Mouse (Mus musculus) megakaryocyte-erythroid progenitor cell, adult 5-6 weeks (primary cell): ENCODE data around the gene Actr1a. TPM values are rescaled to one million over a fixed set of nuclear protein-coding genes. Genes with fewer than 3 reads are reported as not detected.

ENCODE experiments used
- ATAC-seq: replicated peaks from 2 replicates; pipeline ENCODE4 v1.8.0; 2016; ENCODE audit warnings: mild to moderate bottlenecking, inconsistent platforms; ENCODE audit not compliant: severe bottlenecking, poor library complexity, low FRiP score, low TSS enrichment
- total RNA-seq, 2 experiments: library from RNA; stranded (forward) in 1 of 2; stranded (reverse) in 1 of 2; fragments of 200-1000, 215-1000 nt in 1 of 2; fragments of >200 nt in 1 of 2; fragmentation: Nextera tagmentation in 1 of 2; gene quantifications; 2 replicates each; pipeline ENCODE4 v1.2.3; 2014 to 2017

Gene Actr1a
- total RNA-seq (2014; fragmentation: Nextera tagmentation) (86.5 and 93.6 TPM in 2 replicates), total RNA-seq (2017) (67.5 and 90.5 TPM in 2 replicates)

DNA sequence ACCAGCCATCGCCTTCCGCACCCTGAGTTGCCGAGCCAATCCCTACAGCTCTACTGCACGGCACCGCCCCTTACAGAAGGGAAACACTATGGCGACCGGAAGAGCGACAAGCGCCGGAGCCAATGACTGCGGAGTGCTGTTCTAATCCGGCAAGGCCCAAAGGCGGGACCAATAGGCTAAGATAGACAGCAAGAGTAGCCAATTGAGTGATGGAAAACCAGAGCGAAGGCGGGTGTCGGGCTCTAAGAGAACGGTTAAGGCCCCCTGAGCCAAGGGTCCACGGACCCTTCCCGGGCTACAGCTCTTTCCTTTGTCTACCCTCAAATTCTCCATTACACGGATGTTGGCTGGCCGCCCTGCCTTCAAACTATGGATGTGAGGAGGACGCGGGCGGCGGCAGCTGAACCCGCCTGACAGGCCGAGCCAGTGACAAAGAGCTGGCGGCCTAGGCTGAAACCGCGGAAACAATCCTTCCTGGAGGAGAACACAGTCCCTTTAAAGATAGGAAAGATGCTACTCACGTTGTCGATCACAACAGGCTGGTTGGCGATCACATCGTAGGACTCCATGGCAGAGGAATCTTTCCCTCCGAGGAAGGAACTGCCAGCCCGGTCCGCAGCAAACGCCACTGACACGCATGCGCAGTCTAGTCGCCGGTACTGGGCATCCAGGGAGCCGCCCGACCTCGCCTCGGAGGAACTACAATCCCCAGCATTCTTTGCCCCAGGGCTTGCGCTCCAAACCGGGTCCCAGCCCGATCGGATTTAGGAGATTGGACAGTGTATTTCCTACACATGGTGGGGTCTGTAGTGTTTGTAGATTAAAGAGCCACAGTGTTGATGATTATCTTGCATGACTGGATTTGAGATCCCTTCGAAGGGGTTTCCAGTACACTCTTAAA, at the start of gene Actr1a:
Actr1a (minus strand) TSS at position 640 of the 901 bp plus-strand sequence.
- peak; percentile 88 for ATAC-seq

DNA sequence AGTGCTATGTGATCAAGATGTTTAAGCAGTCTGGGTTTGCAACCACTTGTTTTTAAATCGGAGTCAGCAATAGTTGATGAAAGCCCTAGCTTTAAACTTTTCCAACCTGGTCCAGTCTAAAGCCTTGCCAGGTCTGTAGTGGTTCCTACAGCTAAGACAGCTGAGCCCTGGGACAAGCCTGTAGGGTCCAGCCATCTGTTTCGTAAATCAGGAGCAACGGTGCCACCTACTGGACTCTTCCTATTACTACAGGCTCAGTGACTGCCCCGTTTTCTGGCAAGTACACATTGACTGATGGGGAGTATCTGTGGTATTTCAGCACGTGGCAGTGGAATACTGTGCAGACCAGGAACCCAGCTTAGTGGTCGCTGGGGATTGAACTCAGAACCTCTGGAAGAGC, 48.7 kb upstream of the Actr1a start:
- ATAC-seq = peak; percentile 88

DNA sequence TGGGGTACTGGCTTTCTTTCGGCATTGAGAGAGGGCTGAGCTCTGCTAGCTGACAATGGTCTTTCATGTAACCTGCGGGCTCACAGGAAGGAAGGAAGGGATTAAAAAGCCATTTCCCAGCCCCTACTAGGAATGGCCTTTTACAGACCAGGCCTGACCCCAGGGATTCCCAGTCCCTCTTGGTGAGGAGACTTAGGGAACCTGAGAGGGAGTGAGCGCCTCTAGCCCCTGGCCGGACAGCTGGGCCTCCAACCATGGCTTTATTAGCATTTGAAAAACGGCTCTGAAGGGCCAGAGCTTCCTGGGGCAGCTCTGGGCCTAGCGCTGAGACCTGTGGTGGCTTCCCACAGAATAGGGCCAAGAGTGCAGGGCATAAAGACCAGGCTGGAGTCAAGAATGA, 48.0 kb upstream of the Actr1a start:
- ATAC-seq = no peak

DNA sequence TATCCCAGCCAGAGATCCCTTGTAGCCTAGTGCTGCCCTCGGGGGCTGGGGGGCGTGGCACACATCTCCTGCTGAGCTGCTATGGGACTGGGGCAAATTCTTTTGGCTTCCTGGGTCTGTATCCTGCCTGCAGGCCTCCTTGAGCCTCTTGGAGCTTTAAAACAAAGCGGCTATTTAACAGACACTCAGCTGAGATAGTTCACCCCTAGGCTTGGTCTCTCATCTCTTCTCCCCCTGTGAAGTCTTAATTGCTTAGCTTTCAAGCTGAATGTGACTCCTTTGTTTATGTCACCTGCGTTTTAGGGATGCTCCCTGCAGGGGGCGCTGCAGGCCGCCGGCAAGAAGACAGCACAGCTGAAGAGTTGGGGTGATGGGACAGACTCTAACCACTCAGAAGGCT, 39.9 kb upstream of the Actr1a start:
- ATAC-seq = no peak

DNA sequence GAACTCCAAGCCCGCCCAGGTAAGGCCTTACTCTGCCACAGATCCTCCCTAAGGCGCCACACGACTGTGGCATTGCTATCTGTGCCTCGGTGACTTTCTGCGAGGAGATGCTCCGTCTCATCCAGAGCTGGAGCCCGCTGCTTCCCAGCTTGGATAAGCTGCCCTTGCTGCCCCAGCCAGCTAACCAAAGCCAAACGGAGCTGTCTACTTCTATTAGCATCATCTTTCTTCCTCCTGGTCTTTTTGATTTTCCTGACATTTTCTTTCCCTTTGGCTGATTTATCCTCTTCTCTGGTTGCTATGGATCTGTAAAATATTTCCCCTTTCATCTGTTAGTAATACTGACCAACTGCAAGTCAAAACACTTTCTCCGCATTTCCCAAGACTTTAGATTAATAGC, 39.0 kb upstream of the Actr1a start:
- no peak for ATAC-seq

DNA sequence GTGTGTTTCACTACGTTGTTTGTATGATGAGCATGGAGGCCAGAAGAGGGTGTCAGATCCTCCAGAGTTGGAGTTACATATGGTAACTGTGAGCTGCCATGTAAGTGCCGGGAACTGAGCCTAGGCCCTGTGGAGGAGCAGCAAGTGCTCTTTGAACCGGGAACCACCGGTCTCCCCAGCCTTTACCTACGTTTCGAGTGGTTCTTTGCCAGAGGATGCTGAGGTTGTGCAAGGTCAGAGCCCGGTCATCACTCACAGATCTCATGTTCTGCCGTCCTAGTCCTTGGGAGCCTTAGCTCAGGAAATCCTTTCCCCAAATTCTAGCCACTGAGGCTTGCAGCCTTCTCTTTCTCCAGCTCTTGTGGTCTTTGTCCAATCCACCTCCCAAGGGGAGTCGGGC, 38.6 kb upstream of the Actr1a start:
- ATAC-seq = no peak

DNA sequence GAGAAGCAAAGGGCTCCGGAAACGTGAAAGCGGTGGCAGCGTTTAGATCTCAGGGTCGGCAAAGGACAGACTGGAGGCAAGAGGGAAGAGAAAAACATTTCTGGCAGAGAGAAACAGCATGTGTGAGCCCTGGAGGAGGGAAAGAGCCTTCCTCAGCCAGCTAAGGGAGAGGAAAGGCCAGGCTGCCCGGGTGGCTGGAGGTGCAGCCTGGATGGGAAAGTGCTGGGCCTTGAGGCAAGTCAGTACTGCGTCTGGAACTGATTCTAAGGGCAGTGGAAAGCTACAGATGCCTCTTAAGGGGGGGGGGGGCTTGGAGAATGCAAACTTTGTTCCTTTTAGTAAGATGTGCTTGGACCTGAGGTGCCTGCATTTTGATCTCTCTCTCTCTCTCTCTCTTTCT, 38.2 kb upstream of the Actr1a start:
- no peak for ATAC-seq

DNA sequence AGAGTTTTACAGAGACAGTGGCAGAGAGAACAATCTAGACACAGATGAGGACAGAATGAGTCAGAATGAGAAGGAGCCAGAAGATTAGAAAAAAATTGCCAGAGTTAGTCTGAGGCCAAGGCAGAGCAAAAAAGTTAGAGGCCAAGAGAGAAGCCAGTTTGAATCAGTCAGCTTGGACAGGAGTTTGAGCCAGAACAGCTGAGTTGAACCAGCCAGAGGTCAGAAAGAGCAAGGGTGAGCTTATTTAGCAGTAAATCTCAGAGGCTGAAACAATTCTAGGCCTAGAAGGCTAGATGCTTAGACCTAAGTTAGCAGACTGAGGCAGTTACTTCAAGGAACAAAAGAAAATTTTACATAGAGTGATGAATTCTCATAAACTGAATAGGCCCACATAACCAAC, 33.7 kb upstream of the Actr1a start:
- ATAC-seq = no peak

DNA sequence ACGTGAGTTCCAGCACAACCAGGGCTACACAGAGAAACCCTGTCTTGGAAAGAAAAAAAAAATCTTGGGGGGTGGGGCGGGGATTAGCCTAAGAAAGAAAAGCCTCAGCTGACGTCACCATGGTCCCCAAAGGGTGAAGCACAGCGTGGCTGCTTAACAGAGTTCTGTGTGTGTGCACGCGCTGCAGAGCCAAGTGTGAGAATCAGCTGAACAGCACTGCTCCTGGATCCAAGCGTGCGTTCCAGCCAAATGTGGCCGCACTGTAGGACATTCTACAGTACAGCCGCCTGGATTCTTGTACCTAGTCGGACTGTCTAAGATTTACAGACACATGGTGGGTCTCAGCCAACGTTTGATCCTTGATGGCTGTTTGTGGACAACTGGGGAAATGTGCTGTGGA, 30.9 kb upstream of the Actr1a start:
- no peak for ATAC-seq

DNA sequence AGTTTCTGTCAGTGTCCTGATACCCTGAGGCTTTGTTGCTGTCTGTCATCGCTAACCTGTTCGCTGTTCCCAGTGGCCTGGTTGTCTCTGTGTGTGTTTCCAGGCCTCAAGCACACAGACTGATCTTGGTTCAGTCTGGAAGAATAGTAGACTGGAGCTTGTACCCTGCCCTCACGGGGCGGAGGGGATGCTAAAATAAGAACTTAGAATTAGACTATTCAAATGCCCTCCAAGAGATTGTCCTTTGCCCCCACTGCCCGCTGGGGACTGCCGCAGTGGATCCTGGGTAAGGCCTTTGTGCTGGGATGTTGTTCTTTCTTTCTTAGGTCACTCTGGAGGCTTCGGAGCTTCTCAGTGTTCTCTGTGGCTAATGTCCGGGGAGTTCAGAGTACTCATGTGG, 29.7 kb upstream of the Actr1a start:
- no peak for ATAC-seq

DNA sequence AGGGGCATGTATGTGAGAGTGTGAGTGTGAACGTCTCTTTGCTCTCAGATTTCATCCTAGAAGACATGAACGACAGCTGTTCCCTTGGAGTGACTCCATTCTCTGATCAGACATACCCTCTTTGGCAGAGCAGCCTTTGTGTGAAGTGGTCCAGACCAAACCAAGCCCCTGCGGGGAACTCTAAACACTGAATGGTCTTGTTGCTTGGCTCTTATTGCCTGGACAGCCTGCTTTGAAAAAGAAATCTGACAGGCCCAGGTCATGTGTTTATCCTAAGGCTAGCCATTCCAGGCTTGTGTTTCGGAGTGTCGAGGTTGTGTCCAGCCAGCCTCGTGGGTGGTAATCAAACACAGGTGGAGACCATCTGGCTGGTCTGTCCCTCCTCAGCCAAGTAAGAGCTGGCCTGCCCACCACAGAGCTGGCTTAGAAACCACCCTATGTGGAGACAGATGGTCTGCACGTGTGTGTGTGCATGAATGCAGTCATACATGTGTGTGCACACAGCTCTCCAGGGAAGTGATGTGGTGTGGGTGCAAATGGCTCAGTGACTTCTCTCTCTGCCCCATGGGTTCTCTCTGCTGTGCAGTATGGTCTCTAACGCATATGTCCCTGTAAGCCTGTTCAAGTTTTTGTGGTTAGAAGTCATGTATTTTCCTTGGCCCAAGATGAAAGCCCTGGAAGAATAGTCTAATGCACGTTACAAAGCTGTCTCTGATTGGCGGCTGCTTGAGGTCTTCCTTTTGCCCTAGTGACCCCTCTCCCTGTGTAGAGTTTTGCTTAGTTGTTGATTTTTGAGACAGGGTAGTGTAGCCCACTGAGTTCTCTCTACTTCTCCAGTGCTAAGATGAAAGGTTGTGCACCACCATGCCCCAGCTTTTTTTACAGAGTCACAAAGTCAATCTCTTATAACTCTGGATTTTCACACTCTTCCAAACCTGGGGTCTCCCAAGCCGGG, 27.1 kb upstream of the Actr1a start:
- no peak for ATAC-seq

DNA sequence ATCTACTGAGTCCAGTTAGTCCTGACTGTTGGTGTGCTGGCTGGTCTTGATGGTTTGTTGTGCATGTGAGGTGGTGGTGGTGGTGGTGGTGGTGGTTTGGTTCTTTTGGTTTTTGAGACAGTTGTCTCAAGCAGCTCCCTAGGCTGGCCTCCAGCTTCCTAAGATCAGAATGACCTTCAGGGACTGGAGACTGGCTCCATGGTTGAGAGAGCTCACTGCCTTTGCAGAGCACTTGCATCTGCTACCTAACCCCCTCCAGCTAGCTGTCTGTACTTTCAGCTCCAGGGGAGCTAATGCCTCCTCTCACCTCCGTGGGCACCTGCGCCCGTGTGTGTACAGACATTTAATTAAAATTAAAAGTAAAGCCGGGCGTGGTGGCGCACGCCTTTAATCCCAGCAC, 24.9 kb upstream of the Actr1a start:
- no peak for ATAC-seq

DNA sequence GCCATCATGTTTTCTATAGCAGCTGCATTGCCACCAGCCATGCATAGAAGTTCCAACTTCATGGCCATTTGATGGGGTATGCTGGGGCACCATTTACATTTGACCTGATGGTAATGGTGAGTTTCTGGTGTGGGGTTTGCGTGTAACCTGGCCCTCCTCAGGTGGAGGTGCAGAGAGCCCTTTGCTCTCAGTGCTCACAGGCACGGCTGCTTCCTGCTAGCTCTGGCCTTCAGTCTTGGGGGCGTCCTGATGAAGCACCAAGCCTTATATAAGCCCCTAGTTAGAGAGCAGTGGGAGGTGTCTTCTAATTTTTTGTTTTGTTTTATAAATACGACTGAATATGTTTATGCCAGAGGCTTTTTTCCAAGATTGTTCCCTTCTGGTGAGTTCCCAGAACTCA, 22.5 kb upstream of the Actr1a start:
- no peak for ATAC-seq

DNA sequence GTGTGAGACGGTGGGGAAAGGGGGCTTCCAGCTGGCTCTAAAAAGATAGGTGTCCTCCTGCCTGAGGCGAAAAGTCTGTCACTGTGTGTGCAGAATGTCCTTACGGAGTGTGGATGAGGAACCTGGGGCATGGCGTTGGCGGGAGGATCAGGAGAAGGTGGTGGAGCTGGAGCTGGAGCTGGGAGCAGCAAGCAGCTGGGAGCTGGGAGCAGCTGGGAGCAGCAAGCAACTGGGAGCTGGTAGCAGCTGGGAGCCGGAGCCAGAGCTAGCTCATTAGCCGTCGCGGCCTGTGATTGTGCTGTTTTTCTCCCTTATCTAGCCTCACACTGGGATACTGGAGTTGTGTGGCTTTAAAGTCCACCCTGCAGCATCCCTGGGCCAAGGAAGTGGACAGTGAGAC, 20.7 kb upstream of the Actr1a start:
- no peak for ATAC-seq

DNA sequence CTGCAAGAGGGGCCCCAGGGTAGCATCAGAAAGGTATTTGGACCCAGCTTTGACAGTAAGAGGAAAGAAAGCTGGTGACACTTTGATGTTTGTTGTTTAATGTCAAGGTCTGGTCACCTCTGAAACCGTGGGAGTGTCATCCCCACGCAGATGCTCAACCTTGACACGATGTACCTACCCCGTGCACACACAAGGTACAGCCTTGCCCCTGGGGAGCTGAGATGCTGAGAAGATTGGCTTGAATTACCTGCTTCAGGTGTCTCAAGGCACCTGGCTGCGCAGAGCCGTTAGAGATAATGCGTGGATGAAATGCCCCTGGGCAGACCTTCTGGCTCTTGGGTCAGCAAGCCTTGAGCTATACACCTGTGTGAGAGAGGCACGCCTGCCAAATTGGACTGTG, 18.9 kb upstream of the Actr1a start:
- ATAC-seq = no peak

DNA sequence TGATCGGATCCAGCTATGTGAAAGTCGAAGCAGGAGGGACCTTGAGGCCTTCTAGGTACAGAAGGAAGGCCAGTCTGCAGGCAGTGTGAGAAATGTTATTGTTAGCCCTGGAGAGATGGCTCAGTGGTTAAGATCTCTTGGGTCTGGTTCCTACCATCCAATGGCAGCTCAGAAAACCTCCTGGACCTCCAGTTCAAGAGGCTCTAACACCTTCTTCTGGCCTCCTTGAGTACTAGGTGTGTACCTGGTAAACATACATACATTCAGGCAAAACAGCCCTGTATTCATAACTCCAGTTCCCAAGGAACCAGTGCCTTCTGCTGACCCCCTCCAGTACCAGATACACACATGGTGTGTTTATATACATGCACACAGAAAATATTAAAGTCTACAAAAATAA, 18.4 kb upstream of the Actr1a start:
- no peak for ATAC-seq

DNA sequence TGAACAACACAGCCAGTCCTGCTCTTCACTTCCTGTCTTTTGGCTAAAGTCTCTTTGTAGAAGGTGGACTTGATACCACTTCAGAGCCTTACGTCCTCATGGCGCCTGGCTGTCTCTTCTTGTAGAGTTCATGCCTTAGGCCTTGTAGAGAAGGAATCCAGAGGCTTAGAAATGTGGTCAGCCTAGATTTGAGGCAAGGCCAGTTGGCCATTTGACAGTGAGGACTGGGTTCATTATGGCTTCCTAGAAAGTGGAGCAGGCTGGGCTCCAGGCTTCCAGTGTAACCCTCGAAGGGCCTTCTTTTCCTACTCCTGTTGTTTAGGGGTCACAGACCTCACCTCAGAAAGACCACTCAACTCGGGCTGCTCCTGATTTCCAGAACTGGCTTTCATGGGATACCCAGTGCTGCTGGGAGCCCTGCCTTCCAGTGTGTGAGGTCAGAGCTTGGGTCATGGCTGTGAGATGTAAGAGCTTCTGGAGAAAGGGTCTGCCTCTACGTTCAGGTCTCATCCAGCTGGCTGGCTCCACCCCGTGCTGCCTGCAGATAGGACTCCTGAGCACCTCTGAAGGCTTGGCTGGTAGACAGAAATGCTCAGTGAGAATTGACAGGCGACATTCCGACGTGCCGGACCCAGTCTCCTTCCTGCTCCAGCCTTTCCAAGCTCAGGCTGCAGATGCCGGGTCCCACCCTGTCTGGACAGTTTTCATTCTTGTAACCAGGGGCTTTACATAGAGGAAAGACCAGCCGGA, 16.7 kb upstream of the Actr1a start:
- no peak for ATAC-seq

DNA sequence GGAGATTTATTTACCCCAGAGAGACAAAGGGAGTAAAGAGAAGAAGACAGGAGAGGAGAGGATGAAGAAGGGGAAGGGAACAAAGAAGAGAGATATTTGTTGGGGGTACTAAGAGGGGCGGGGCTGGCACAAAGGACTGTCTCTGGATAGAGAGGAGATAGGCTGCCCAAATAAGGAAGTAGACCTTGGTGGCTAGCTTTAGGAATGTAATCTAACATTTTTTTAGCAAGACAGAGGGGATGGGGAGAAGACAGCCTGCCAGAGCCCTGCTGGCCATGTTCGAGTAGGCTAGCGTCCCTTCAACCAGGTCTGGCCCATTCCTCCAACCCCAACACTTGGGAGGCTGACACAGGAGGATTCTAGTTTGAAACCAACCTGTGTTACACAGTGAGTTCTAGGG, 14.0 kb upstream of the Actr1a start:
- ATAC-seq = no peak

DNA sequence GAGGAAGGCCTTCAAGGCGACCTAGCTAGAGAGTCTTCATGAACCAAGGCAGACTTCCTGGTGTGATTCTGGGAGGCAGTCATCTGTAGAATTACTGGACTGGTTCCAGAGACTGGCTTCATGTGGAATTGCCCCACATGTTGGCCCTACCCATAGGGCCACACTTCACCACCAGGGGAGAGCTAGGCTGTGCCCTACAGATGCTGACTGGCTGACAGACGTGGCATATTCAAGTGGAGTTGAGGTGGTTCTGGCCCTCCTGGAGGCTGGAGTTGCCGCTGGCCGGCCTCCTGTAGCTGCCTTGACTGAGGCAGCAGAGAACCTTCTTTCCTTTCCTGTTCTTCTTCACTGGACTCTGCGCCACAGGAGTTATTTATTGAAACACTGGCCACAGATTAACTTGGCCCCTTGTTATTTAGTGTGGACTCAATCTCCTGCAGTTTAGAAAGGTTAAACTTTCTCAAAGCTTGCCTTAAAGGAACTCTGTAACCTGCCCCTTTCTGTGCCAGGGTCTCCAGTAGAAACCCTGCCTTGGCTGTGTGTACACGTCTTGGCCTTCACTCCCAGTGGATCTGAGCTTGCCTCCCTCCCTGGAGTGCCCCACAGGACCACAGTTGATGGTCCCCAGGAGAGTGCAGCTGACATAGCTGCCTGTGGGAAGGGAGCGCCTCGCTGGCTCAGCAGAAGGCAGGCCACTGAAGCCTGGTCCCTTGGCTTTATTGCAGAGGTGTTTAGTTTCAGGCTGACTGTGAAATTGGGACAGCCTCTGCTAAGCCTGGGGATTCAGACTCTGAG, 11.2 kb upstream of the Actr1a start:
- ATAC-seq = no peak
